Mouse (Mus musculus) CD4-positive helper T cell, adult 2 months (primary cell): ENCODE measurements around the gene Tceal9.
"Not testable (repeated sequence)": the region's sequence is repeated elsewhere in the genome, so short reads cannot be mapped to it uniquely, and the experiment has no call there.

Experiments
- DNase-seq: peaks from one replicate; pipeline ENCODE4 v3.0.0-alpha.2; 2012; ENCODE audit warnings: low read depth, missing footprints, low spot score

Gene Tceal9

GRCm38 (mm10) chrX:136244574-136245229 lies at the start of gene Tceal9:
Gene Tceal9, plus strand, starts transcription at chrX:136245079.
- peak; percentile 79 for DNase-seq

GRCm38 (mm10) chrX:136195193-136195944 lies 49.5 kb upstream of the Tceal9 start:
- no peak for DNase-seq

- peak; percentile 4 for DNase-seq
These were observed 48.0 kb upstream of the Tceal9 start for GRCm38 (mm10) chrX:136196873-136197272.

GRCm38 (mm10) chrX:136203257-136203656 lies 41.6 kb upstream of the Tceal9 start:
- DNase-seq: no peak

- DNase-seq: no peak
These were observed 41.2 kb upstream of the Tceal9 start, which contains the start of gene Tceal5 for GRCm38 (mm10) chrX:136203664-136204066. Gene Tceal5, minus strand, starts transcription at chrX:136203876.

- DNase-seq: no peak
These were observed 40.5 kb upstream of the Tceal9 start for GRCm38 (mm10) chrX:136204406-136204805.

- DNase-seq: no peak
These were observed 31.5 kb upstream of the Tceal9 start for GRCm38 (mm10) chrX:136213396-136213795.

- DNase-seq: not testable (repeated sequence)
These were observed 29.9 kb upstream of the Tceal9 start, which contains the start of the genes Tceal7 and Bex1 for GRCm38 (mm10) chrX:136214729-136215677. Gene Tceal7, plus strand, starts transcription at chrX:136214779. Gene Bex1, minus strand, starts transcription at chrX:136215513.

GRCm38 (mm10) chrX:136216303-136216702 lies 28.6 kb upstream of the Tceal9 start:
- DNase-seq: no peak

GRCm38 (mm10) chrX:136223714-136224113 lies 21.2 kb upstream of the Tceal9 start:
- DNase-seq: no peak

- DNase-seq: no peak
These were observed 17.1 kb upstream of the Tceal9 start for GRCm38 (mm10) chrX:136227768-136228167.

GRCm38 (mm10) chrX:136238118-136238517 lies 6.8 kb upstream of the Tceal9 start:
- DNase-seq: peak; percentile 12

GRCm38 (mm10) chrX:136243181-136243580 lies 1.7 kb upstream of the Tceal9 start:
- DNase-seq: no peak

- peak; percentile 25 for DNase-seq
These were observed 717 bp downstream of the Tceal9 start for GRCm38 (mm10) chrX:136245521-136246071.

GRCm38 (mm10) chrX:136248811-136249210 lies 3.9 kb downstream of the Tceal9 start:
- DNase-seq: no peak

GRCm38 (mm10) chrX:136249671-136250070 lies 4.8 kb downstream of the Tceal9 start:
- no peak for DNase-seq

GRCm38 (mm10) chrX:136252023-136252729 lies 7.3 kb downstream of the Tceal9 start:
- DNase-seq: no peak

- no peak for DNase-seq
These were observed 22.8 kb downstream of the Tceal9 start for GRCm38 (mm10) chrX:136267720-136268119.

GRCm38 (mm10) chrX:136268173-136268572 lies 23.3 kb downstream of the Tceal9 start:
- no peak for DNase-seq

GRCm38 (mm10) chrX:136269743-136270392 lies 25.0 kb downstream of the Tceal9 start, which contains the start of gene Bex3:
Gene Bex3, plus strand, starts transcription at chrX:136270253.
- DNase-seq: not testable (repeated sequence)
